Mouse (Mus musculus): ENCODE data around the gene Nt5c2.

The Nt5c2 gene

GRCm38 (mm10) chr19:46930026-46930425, 84.9 kb downstream of the Nt5c2 start:
- in situ Hi-C loops (cut with MboI, MseI): no loop called here

DNA sequence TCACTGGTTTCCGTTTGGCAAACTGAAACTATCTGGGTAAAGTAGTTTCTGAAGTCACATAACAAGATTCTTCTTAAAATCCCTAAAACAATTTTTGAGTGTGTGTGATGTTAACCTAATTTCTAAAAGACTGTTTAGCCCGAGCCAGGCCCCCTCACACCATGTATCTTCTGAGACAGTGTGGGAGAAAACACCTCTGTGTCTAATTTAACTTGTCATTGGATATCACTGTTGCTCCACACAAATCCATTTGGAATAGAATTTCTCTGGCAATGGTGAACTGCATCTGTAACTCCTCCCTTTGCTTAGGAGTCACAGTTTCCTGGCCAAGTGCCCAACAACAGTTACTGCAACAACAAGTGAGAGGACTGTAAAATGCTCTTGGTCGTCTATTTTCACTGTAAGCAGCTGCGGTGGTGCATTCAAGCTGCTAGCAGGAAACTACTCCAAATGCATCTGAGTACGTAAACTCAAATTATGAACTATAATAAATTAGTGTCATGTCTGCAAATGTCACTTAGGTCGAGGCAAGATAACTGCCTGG, 85.8 kb downstream of the Nt5c2 start:
- in situ Hi-C loops (cut with MboI, MseI): no loop called here

DNA sequence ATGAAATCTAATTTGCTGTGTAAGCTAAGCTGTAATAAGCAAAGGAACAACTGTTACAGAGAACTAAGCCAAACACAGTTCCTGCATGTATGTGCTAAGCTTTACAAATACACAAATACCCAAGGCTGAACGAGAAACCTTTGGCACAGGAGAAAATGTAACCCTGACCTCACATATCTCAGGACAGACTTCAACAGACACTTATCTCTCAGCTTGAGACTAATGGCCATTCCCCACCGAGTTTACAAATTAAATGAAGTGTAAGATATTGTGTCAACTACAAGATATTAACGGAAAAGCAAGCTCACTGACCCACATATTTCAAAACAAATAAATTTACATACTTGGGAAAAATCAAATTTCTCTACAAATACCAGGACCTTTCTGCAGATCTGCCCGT, 86.8 kb downstream of the Nt5c2 start:
- in situ Hi-C loops (cut with MboI, MseI): no loop called here

DNA sequence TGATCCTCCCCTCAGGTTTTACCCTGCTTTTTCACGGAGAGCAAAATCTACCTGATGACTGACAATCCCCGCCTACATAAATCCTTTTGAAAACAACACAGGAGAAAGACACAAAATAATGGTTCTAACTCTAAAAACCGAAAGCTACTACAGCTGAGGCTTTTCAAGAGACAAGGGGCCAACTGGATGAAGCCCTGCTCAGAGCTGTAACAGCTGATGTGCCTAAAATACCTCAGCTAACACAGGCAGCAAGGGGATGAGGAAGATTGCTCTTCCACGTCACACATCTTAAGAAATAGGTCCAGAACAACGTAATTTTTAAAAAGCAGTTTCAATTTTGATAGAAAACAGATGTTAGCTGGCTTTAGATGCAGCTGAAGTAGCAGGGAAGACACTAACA, 88.0 kb downstream of the Nt5c2 start:
- in situ Hi-C loops (cut with MboI, MseI): no loop called here

GRCm38 (mm10) chr19:46926357-46926756, 88.6 kb downstream of the Nt5c2 start:
- in situ Hi-C loops (cut with MboI, MseI): no loop called here

- in situ Hi-C loops (cut with MboI, MseI): no loop called here
Measured at GRCm38 (mm10) chr19:46920571-46920970, 94.4 kb downstream of the Nt5c2 start.

DNA sequence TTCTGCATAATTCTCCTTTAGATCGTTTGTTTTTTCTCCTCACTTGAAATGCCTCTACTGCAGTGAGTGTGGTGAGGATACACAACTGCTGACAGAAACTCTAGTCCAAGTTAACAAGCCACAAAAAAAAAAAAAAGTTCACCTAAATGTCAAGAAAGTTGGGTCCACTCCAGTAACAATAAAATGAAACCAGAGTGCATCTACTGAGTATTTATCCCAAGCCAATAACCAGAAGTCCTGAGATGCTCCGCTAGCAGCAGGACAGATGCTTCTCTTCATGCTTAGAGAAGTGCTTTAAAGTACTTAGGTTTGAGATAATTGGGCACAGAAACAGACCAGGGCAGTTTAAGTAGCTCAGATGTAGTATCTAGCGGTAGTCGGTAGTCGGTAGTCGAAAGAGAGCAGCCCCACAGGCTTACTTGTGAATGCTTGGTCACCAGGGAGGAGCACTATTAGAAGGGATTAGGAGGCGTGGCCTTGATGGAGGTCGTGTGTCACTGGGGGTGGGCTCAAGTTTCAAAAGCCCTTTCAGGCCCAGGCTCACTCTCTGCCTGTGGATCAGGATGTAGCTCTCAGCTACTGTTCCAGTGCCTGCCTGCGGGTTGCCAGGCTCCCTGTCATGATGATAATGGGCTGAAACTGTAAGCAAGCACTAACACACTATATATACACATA, 99.4 kb downstream of the Nt5c2 start:
- in situ Hi-C loops (cut with MboI, MseI): loop anchor here (5.0 to 10.0 kb wide), 2 partner anchors 57 to 1401 kb away; no protein-coding TSS in a partner anchor

- in situ Hi-C loops (cut with MboI, MseI): loop anchor here (10.0 kb wide), 1 partner anchor 1399 kb away; no protein-coding TSS in a partner anchor
Measured at GRCm38 (mm10) chr19:46913626-46914025, 101.3 kb downstream of the Nt5c2 start.

- in situ Hi-C loops (cut with MboI, MseI): loop anchor here (10.0 kb wide), 1 partner anchor 1397 kb away; no protein-coding TSS in a partner anchor
Measured at GRCm38 (mm10) chr19:46911492-46911891, 103.5 kb downstream of the Nt5c2 start.

DNA sequence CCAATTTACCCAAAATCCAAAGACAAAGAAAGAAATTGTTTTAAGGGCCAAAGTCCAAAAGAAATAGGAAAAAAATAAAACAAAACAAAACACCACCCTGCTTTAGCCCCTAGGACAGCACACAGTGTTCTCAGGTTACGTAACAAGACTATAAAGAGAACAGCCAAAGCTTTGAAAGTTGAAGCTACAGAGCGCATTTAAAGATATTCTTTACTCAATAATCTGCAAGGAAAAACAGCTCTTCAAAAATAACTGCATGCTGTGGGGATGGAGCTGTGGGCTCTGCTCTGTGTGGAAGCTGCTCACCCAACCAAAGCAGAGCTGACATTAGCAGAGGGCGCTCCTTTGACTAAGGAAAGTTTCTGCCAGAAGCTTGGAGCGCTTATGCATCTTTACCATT, 106.0 kb downstream of the Nt5c2 start:
- in situ Hi-C loops (cut with MboI, MseI): no loop called here

GRCm38 (mm10) chr19:46908207-46908606, 106.7 kb downstream of the Nt5c2 start:
- in situ Hi-C loops (cut with MboI, MseI): no loop called here

DNA sequence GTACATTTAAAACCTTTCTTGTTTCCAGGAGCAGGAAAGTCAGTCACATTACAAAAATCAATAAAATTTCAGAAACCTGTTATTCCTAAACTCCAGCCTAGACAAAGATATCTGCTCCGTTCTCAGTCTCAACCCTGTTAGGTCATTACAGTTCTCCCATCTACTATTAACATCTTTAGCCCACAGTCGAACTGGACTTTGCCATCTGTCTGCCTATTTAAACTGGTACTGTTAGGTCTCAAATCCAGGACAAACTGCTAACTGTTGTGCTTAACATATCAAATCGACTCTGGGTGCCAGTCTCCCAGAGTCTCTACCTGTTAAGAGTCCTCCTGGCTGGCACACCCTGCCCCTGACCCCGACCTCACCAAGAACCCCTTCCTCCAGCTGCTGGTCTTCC, 109.0 kb downstream of the Nt5c2 start:
- in situ Hi-C loops (cut with MboI, MseI): no loop called here

DNA sequence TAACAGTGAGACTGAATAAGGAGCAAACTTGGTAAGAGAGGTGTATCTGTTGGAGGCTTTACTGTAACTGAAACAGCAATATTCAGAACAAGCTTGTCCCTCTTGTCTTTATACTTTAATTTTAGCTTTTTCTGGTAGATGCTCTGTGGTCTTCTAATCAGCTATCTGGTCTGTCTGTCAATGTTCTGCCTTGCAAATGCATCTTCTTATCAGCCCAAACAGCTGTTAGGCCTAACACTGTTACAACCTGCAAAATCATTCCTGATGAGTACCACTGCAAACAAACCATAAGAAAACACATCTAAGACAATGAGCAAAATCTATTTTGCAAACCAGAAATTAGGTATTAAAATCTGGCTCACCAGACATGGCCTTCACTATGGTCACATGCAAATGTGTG, 109.6 kb downstream of the Nt5c2 start:
- in situ Hi-C loops (cut with MboI, MseI): no loop called here

GRCm38 (mm10) chr19:46904907-46905306, 110.0 kb downstream of the Nt5c2 start:
- in situ Hi-C loops (cut with MboI, MseI): no loop called here

- in situ Hi-C loops (cut with MboI, MseI): no loop called here
Measured at GRCm38 (mm10) chr19:46903379-46903778, 111.6 kb downstream of the Nt5c2 start.

DNA sequence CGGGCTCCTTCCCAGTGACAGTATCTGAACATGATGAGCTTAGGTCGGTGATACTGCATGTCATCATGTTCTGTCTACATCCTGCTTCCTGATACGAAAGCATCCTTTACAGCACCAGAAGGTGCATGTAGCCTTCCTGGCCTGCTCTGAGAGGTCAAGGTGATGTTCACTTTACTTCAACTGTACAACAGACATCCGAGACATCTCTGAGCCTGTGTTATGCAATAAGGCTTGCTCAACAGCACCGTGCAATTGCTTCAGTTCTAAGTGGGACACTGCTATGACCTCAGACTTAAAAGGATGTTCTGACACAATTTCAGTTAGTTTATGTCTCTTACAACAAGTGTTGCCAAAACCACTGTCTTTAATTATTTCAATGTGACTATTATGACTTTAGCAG, 113.6 kb downstream of the Nt5c2 start:
- in situ Hi-C loops (cut with MboI, MseI): no loop called here

DNA sequence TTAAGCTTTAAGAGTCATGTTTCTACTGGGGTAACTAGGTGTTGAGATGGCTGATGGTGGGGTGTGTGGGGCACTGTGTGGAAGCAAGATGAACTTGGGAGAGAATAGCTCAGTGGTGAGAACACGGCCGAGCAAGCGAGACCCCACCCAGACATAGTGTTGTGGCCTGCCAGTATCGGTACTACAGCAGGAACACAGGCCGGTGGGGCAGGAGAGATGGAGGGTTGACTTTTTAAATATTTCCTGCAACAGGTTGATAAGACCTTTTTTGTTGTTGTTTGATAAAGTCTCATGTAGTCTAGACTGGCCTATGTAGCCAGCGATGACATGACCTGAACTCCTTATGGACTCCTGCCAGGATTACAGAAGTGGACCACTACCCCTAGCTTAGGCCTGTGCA, 114.2 kb downstream of the Nt5c2 start:
- in situ Hi-C loops (cut with MboI, MseI): no loop called here

DNA sequence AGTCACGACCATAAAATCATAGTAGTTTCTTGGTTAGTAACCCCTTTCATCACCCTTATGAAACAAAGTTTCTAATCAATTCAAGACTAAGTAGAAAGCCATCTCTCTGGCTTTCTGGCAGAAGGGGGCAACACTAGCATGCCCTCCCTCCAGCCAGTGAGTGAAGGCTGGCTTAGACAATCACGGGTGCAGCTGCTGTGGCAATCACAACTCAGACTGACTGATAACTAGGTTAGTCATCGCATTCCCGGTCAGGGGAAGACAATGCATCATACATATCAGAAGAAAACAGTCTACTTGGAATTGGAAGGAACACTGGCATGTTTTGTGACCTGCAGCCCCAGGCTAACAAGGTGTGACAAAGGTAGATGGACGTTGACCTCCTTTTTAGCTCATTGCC, 115.1 kb downstream of the Nt5c2 start:
- in situ Hi-C loops (cut with MboI, MseI): no loop called here

- in situ Hi-C loops (cut with MboI, MseI): no loop called here
Measured at GRCm38 (mm10) chr19:46899306-46899705, 115.6 kb downstream of the Nt5c2 start.

- in situ Hi-C loops (cut with MboI, MseI): no loop called here
Measured at GRCm38 (mm10) chr19:46898222-46898621, 116.7 kb downstream of the Nt5c2 start.

DNA sequence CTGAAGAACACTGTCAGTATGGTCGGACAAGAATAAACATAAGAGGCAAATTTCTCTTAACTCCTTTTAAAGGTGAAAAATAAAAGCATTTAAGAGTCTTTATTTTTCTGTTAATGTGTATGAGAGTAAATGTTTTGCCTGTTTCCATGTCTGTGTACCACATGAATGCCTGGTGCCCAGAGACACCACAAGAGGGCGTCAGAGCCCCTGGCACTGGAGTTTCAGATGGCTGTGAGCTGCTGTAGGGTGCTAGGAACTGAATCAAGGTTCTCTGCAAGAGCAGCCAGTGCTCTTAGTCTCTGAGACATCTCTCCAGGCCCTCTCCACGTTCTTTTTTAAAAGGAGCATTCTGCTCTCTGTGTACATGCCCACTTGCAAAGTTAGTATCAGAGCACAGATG, 117.8 kb downstream of the Nt5c2 start:
- in situ Hi-C loops (cut with MboI, MseI): no loop called here

DNA sequence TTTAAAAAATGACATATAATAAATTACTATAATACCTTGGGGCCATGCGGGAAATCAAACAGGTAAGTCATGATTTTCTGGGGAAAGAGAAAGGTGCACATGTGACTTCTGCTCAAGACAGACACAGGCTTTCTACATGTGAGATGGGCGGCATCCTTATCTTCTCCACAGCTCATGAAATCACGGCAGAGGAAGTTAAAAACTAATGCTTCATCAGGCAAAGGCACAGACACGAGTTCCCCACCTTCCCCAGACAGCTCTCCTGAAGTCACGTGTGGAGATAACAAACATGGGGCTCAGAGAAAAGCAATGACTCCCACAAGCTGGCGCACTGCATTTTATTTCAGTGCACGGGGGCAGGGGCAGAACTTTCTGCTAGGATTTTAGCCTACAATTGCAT, 121.5 kb downstream of the Nt5c2 start:
- in situ Hi-C loops (cut with MboI, MseI): no loop called here

DNA sequence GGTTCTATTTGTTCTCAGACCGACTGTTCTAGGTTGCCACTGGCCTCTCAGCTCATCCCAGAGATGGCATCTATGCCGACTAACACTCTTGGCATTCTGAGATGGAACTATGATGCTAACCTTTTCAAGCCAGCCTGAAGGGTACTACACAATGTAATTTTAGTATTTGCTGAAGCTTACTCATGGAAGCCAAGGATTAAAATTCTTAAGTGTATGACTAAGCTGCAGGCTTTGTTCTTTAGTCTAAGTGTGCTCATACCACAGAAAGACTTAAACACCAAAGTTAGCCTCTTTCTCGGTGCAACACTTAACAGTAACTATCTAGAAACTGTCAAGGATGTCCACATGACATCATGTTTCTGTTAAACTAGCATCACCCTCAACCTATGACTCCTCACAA, 122.1 kb downstream of the Nt5c2 start:
- in situ Hi-C loops (cut with MboI, MseI): no loop called here

DNA sequence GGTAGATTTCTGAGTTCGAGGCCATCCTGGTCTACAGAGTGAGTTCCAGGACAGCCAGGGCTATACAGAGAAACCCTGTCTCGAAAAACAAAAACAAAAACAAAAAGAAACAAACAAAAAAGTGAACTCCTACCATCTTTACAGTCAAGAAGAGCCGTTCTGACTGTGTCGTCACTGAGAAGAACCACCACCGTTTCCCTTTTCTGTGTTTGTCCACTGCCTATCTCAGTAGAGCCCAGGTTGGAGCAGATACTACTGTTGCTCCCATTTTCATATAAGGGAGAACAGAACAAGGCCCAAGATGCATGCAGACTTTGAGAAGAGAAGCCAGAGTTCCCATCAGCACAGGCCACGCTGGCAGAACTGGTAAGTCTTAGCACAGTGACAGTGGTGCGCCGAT, 124.3 kb downstream of the Nt5c2 start:
- in situ Hi-C loops (cut with MboI, MseI): no loop called here

All from T-helper 2 cell (primary cell).